Mouse (Mus musculus) brown adipose tissue, adult 24 weeks (tissue): Measurements from ENCODE around the gene Ttll9. TPM values are rescaled to one million over a fixed set of nuclear protein-coding genes. Genes with fewer than 3 reads are reported as not detected.
A peak's percentile ranks its signal among the peaks of the same experiment; 100 is the strongest.

Experiments used
- H3K27ac ChIP-seq: fragments of 200-500 bp; replicated peaks from 2 replicates; pipeline ENCODE4 v1.5.1; 2012; ENCODE audit warnings: low read depth, mild to moderate bottlenecking, low read length
- H3K4me1 ChIP-seq: fragments of 200-500 bp; 2 replicates; pipeline ENCODE4 v1.6.1; 2012; ENCODE audit warnings: low read length, mixed read lengths; ENCODE audit not compliant: control insufficient read depth, insufficient read depth, insufficient read length
- H3K4me3 ChIP-seq: fragments of 200-500 bp; 2 replicates; pipeline ENCODE4 v1.5.1; 2012; ENCODE audit warnings: low read depth, mild to moderate bottlenecking, low read length, moderate library complexity; ENCODE audit not compliant: insufficient read depth
- polyA plus RNA-seq: library from polyadenylated mRNA; stranded (reverse); fragments of >200 nt; gene quantifications from 2 replicates; pipeline ENCODE4 v1.2.4, GENCODE M21; 2012; ENCODE audit not compliant: missing spikeins, insufficient read depth, insufficient read length

Gene Ttll9
- polyA plus RNA-seq: not detected in 2 replicates

DNA sequence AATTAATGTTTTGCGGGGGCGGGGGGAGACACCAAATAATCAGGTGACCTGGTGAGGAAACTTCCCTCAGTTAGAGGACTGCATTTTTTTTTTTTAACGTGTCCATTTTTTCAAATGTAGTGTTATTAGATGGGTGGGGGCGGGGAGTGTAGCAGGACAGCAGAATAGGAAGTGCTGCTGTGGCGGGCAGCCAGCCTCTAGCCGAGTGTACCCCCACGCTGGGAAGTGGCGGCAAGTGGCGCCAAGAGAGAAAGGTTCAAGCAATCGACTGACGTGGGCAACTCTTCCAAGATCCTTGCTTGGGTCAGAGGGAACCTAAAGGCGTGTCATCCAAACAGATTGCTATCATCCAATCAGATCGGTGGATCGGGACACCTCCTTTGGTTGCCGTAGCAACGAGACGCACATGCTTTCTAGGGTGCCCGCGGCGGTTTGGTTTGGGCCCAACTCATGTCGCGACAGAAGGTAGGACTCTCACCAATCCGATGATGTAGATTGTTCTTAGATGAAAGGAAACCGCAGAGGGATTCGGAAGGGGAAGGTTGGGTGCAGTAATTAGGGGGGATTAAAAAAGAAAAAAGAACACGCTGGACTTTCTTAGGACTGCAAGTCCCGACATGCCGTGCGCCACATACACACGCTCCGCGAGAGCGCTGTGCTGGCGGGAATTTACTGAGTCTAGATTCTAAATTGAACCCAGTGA, at the start of gene Ttll9:
Ttll9 (plus strand) TSS at position 395 of the 703 bp plus-strand sequence.
- H3K4me1 ChIP-seq: no peaks in the 10 kb centered on the region
- H3K27ac ChIP-seq: no peak within 1 kb of the TSS
- peak within 1 kb of the TSS; percentile 61 for H3K4me3 ChIP-seq

DNA sequence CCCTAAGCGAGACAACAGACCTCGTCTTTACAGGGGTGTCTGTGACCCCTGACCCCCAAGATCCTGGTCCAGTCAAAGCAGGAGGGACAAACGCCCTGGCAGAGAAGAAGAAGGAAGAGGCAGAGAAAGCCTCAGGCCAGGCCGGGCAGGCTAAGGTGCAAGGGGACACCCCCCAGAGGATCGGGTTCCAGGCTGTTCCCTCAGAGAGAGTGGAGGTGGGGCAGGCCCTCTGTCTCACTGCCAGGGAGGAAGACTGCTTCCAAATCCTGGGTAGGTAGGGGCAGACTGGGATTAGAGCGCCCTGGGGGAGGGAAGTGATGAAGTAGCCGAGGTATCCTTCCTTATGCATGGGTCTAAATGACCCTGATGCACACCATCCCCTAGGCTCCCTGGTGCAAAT, 48.8 kb upstream of the Ttll9 start:
- Histone ChIP-seq H3K4me1 (no peaks in the 10 kb centered on the region), H3K4me3 (no peak overlapping the region), H3K27ac (no peak overlapping the region)

DNA sequence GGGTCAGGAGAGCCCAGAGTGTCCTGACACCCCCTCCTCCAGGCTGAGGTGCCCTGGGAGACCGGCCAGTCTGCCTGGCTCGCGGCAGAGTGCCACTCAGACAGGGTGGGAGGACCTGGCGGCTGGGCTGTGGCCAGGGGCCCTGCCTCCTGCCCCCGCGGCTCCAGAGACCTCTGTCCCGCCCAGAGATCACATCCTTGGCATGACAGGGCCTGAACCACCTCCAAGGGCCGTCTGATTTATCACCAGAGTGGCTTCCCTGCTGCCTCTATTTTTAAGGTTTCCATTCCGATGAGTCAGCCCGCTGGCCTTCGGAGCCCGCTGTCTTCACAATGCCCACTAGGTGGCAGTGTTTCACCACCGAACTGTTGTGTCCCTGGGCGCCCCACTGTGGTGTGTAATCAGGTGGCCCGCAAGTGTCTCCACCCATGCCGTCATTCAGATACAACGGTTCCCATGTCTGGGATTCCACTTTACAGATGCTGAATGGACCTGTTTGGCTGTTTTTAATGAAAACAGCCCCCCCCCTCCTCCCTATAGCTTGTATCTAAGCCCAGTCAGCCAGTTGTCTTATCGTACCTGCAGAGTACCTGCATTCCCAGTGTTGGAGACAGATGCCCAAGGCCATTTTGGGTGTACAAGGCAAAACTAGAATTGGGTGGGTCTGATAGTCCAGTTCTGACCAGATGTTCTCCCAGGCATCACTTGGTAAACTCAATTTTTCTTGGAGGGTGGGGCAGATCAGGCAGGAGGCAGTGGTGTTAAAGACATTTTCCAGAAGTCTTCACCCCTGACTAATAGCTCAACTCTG, 47.8 kb upstream of the Ttll9 start:
- H3K27ac ChIP-seq: no peak overlapping the region
- no peaks in the 10 kb centered on the region for H3K4me1 ChIP-seq
- H3K4me3 ChIP-seq: no peak overlapping the region

DNA sequence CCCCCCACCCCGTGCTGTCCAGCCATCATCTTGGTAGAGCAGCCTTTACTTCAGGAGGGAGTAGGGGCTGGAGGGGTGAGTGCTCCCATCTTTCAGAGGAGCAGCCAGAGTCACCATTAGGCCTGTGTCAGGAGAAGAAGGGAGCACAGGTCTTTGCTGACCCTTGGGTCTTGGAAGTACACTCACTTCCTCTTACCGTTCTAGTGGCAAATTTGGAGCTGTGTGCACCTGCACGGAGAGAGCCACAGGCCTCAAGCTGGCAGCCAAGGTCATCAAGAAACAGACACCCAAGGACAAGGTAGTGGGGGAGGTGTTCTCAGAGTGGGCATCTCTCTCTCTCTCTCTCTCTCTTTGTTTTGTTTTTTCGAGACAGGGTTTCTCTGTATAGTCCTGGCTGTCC, 46.8 kb upstream of the Ttll9 start:
- Histone ChIP-seq H3K4me3 (no peak overlapping the region), H3K4me1 (no peaks in the 10 kb centered on the region), H3K27ac (no peak overlapping the region)

DNA sequence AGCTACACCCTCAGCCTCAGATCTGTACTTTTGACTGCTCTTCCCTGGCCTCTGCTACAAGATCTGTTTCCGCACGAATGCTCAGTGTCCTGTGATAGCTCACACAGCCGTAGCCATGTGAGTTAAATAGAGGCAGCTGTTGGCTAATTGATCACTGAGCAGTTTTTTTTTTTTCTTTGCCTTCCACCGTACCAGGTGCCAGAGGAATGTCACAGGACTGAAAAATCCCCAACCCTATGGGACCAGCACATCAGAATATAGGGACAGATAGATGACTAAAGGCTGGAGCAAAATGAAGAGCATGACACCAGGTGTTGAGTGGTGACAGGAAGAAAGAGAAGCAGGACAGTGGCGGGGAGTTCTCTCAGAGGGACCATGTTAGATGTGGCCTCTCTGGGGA, 46.2 kb upstream of the Ttll9 start:
- H3K4me1 ChIP-seq: no peaks in the 10 kb centered on the region
- H3K27ac ChIP-seq: no peak overlapping the region
- H3K4me3 ChIP-seq: no peak overlapping the region

DNA sequence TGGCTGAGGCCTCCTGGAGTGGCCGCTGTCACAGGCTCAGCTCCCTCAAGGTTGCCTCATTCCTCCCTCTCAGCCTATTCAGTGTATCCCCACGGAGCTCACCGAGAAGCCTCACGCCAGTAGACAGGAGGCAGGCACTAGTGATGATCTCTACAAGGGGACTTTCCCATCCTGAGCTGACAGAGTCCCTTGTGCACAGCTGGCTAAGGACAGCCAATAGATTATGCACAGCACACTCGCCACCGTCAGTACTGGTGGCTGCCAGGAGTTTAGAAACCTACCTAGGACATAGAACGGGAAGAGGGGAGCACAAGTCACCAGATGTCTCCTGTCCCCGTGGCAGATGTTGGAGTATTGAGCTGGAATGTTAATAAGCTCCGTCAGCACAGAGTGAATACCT, 44.6 kb upstream of the Ttll9 start:
- H3K27ac ChIP-seq: no peak overlapping the region
- no peaks in the 10 kb centered on the region for H3K4me1 ChIP-seq
- no peak overlapping the region for H3K4me3 ChIP-seq

DNA sequence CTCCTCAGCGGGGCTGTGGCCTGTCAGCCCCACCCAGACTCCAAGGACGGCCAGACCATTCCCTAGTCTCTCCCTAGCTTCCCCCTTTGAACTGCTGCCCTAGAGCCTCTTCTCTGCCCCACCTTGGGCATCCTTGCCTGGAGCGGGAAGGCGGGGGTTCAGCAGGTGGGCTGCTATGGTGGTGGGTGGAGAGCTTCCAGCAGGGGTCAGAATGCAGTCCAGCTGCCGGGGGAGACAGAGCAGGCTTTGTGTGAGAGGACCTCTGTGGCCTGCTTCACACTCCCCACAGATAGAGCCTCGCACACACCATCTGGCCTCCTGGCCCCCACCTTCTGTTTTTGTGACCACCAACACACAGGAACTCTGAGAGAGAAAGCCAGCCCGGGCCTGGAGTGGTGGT, 39.9 kb upstream of the Ttll9 start:
- H3K4me3 ChIP-seq: no peak overlapping the region
- peaks cover 9% of the 10 kb centered on the region; the same call in 1 of the 2 replicates for H3K4me1 ChIP-seq
- no peak overlapping the region for H3K27ac ChIP-seq

DNA sequence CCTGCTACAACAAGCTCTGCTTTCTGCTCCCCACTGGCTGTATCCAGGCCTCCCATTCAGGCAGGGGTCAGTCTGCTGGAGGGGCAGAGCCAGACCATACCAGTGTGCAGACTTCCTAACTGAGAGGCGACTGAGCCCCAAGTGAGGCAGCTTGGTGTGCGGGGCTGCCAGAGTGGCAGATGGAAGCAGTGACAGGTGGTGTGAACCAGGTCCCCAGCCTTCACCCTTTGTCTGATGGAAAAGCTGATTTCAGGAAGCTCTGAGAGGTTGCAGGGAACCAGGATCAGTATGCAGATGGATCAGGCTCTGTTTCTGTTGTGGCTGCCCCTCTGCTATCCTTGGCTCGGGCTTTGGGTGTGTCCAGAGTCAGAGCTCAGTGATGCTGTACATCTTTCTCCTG, 38.7 kb upstream of the Ttll9 start:
- Histone ChIP-seq H3K4me1 (peaks cover 9% of the 10 kb centered on the region; the same call in 1 of the 2 replicates), H3K4me3 (no peak overlapping the region), H3K27ac (no peak overlapping the region)

DNA sequence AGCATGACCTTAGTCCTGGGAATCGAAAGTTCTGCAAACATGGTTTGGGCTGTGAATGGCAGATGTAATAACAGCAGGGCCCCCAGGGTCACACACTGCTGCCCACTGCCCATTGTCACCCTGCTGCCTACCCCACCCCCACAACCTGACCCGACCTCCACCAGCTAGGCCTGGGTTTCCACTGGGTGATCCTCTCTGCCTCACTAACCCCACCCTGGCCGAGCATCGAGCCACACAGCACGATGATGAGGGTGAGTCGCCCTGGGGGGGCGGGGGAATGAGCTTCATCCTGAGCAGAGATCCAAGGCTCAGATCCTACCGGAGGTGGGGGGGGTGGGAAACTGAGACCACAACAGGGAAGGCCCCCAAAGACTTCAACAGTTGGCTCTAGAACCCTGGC, 38.2 kb upstream of the Ttll9 start:
- H3K4me3 ChIP-seq: no peak overlapping the region
- no peak overlapping the region for H3K27ac ChIP-seq
- peaks cover 9% of the 10 kb centered on the region; the same call in 1 of the 2 replicates for H3K4me1 ChIP-seq

DNA sequence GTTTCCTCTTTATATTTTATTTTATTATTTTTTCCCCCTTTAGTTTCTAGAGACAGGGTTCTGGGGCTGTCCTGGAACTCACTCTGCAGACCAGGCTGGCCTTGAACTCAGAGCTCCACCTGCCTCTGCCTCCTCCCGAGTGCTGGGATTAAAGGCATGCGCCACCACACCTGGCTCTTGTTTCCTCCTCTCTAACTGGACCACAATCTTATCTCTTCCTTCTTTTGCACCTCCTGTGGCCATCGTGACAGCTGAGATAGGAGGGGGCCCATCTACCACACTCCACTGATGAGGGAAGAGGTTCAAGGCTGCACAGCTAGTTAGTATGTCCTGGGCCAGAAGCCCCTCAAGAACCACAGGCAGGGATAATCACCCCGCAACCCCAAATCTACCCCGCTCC, 37.7 kb upstream of the Ttll9 start:
- no peak overlapping the region for H3K4me3 ChIP-seq
- peaks cover 9% of the 10 kb centered on the region; the same call in 1 of the 2 replicates for H3K4me1 ChIP-seq
- peak overlapping the region; percentile 43; the same call in 1 of the 2 replicates for H3K27ac ChIP-seq

DNA sequence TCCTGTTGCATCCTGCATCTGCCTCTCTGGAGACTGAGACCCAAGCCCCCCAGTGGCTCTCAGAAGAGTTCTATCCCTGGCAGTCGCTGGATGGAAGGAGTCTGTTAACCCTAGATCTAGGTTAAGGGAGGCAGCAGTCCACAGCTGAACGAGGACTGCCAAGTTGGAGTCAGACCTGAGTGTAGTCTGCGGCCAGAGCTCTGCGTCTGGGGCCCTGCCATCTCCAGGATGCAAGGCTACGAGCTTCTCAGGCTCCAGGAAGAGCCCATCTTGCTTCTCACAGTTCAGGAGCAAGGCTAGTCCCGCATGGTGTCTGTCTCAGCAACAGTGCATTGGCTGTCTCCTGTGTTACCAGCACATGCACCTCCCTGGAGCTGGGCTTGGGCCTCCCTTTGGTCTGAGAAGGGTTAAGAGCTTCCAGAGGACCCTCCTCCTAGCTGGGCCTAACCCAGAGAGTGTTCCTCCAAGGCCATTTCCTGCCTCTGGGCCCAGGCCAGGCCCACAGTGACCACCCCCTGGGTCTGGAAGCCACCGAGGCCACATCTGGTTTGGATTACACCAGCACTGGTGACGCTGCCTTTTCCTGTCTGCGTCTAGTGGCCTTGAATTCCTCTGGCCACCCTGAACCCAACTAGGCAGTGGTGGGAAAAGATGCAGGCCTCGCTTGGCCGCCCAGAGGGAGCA, 37.0 kb upstream of the Ttll9 start:
- Histone ChIP-seq H3K4me3 (no peak overlapping the region), H3K27ac (peak overlapping the region; percentile 57), H3K4me1 (peaks cover 9% of the 10 kb centered on the region; the same call in 1 of the 2 replicates)

DNA sequence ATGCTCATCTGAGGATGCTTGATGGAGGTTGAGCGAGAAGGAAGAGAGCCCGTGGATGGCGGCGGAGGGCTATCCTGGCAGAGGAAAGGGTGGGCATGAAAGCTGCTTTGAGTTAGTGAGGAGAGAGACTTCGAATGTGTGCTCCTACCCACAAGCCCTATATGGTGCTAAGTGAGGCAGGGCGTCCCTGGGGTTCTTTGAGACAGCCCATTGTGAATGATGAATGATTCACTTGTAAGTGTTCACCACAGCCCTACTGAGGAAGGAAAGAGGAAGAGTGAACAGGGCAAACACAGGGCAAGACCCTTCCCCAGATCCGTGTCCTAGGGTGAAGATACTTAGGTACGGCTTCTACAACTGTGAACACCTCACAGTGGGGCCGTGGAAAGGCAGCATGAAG, 35.4 kb upstream of the Ttll9 start:
- Histone ChIP-seq H3K4me1 (peaks cover 9% of the 10 kb centered on the region; the same call in 1 of the 2 replicates), H3K27ac (peak overlapping the region; percentile 57), H3K4me3 (no peak overlapping the region)

DNA sequence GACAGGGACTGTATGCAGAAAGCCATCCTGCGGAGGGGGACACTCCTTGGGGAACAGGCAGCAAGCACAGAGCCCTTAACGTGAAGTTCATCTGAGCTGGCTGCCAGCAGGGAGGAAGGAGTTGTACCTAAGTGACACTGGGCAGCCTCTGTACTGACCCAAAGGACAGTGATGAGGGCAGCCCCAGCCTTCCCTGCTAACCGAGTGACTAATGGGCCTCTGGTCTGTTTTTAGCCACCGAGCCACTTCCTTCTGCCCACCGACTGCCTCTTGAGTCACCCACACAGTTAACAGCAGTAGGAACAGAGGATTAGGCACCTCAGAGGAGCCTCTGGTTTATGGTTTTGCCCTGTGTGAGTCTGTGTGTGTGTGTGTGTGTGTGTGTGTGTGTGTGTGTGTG, 34.9 kb upstream of the Ttll9 start:
- Histone ChIP-seq H3K27ac (peak overlapping the region; percentile 57; the same call in 1 of the 2 replicates), H3K4me3 (no peak overlapping the region), H3K4me1 (peaks cover 9% of the 10 kb centered on the region; the same call in 1 of the 2 replicates)

DNA sequence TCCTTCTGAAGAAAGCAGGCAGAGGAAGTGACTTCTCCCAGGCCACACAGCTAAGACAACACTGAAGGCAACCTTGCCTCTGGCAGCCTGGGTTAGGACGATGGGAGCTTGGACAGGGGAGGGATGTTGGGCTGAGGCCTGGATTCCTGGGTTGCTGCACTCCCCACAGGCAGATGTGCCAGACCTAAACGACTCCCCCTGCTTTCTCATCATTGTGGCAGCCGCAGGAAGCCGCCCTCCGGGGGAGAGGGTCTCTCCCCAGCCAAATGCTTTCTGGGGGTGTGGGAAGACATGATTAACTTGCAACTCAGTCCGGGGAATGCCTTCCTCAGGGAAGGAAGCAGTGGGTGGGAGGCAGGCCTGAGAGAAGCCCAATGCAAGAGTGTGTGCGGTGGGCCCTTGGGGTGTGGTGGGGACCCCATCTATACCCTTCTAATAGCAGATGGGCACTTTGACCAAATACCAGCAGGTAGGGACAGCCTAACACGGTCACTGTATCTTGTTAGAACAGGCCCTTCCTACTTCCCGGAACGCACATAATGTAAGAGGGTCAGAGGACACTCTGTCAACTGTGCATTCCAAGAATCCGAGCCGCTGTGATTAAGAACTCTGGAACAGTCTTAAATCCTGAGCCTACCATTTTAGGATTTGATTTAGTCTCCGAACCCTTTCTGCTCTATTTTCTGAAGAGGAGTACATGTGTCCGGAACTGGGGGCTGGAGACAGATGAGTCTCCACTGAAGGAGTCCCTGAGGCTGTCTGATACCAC, 33.9 kb upstream of the Ttll9 start:
- Histone ChIP-seq H3K27ac (peak overlapping the region; percentile 61), H3K4me3 (no peak overlapping the region), H3K4me1 (peaks cover 9% of the 10 kb centered on the region; the same call in 1 of the 2 replicates)
